Mouse (Mus musculus) c-Kit-negative CD71-positive TER-119-positive erythroid progenitor cells, embryonic 14.5 days (primary cell): Measurements from ENCODE around the gene Arid3b.
"Not testable (repeated sequence)": the region's sequence is repeated elsewhere in the genome, so short reads cannot be mapped to it uniquely, and the experiment has no call there.

Experiments
- DNase-seq: peaks from one replicate; pipeline ENCODE4 v3.0.0-alpha.2; 2013; ENCODE audit warnings: low read depth, low spot score

Gene Arid3b

GRCm38 (mm10) chr9:57836581-57837170 lies at the start of gene Arid3b:
Gene Arid3b, minus strand, starts transcription at chr9:57836793.
- DNase-seq, result peak; percentile 89

DNA sequence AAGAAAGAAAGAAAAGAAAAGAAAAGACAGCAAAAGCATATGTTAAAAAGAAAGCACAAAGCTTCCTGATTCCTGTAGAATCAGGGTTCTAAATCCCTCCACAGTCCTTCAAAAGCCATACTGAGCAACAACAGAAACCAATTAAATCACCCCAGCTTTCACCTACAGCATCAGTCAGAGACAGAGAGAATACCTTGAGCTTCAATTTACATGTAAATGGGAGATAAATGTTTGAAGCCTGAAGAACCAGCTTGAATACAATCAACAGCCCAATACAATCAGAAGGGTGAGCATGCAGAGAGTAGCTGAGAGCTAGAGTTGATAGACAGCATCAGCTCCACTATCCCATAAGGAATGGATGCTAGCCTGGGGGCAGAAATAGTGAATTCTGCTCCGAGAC lies 46.8 kb upstream of the Arid3b start:
- DNase-seq, result no peak

DNA sequence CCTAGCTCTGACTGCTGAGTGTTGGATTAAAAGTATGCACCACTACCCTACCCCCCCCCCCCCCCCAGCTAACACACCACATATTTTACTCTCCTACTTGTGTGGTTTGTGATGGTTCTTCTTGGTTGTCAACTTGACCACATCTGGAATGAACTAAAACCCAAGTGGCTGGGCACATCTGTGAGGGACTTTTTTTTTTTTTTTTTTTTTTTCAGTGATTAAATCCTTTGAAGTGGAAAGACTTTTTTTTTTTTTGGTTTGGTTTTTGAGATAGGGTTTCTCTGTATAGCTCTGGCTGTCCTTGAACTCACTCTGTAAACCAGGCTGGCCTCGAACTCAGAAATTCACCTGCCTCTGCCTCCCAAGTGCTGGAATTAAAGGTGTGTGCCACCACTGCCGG lies 45.2 kb upstream of the Arid3b start:
- DNase-seq, result not testable (repeated sequence)

GRCm38 (mm10) chr9:57880278-57880677 lies 43.7 kb upstream of the Arid3b start:
- DNase-seq, result no peak

DNA sequence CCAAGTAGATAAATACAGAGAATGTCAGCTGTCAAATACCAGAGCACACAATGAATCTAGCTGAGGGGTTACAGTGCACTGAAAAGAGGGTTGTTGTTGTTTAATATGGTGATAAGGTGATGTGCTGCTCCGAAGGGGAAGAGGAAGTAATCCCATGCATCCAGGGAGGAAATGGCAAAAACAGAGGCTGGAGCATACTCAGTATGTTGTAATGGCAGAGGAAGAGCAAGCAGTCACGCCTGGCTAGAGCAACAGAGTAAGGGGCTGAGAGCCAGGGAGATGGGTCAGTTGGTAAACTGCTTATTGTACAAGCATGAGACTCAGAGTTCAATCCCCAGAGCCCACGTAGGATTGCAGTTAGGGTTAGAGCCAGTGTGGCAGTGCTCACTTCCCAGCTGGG lies 42.6 kb upstream of the Arid3b start:
- DNase-seq, result no peak

DNA sequence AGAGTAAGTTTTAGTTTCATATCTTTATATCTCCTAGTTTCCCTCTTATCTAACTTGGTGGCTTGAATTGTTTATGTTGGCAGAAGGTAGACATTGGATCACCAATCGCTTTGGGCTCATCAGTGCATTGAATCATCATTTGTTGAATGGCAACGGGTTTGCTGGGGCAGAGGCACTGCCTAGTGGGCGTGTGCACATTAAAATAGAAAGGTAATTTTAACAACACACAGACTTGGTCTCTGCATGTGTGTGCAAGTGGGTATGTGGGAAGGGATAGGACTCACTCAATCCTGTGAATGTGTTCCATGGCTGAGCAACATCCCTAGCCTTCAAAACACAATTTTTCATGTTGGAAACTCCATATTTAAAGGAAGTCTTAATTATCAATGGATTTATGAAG lies 38.4 kb upstream of the Arid3b start:
- DNase-seq, result no peak

DNA sequence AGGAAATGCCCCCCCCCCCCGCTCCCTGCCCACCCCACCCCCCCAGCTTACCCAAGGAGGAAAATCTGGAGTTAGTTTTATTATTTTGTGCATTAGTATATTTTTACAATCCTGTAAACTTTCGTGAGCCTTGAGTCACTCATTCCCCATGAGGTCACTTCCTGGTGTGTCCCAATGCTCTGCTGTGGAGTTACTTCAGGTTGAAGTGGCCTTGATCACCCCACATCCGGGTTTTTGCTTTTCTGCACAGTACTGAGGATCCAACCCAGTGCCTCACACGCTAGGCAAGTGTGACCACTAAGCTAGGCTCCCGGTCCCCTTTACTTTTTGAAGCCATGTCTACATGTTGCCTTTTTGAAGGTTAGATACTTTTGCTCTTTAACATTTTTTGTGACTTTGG lies 37.5 kb upstream of the Arid3b start:
- DNase-seq, result no peak

- no peak for DNase-seq
Observed at GRCm38 (mm10) chr9:57870273-57870816, 33.8 kb upstream of the Arid3b start.

GRCm38 (mm10) chr9:57868767-57869166 lies 32.2 kb upstream of the Arid3b start:
- no peak for DNase-seq

- no peak for DNase-seq
Observed at GRCm38 (mm10) chr9:57867880-57868279, 31.3 kb upstream of the Arid3b start.

- DNase-seq, result no peak
Observed at GRCm38 (mm10) chr9:57867236-57867635, 30.6 kb upstream of the Arid3b start.

GRCm38 (mm10) chr9:57866530-57866929 lies 29.9 kb upstream of the Arid3b start:
- DNase-seq, result no peak

- DNase-seq, result no peak
Observed at GRCm38 (mm10) chr9:57864336-57864735, 27.7 kb upstream of the Arid3b start.

- no peak for DNase-seq
Observed at GRCm38 (mm10) chr9:57861951-57862471, 25.4 kb upstream of the Arid3b start.

DNA sequence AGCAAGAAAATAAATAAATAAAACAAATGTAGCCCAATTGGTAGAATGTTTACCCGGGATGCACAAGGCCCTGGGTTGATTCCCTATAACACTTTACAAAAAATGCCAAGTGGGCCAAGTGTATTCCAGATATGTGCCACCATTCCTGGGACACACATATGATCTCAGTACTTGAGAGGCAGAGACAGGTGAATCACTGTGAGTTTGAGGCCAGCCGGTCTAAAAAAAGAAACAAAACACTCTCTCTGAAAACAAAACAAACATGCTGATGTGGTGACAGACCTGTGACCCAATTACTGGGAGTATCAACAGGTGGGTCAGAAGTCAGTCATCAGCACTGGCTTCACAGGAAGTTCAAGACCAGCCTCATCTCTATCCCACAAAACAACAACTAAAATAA lies 19.9 kb upstream of the Arid3b start:
- DNase-seq, result no peak

DNA sequence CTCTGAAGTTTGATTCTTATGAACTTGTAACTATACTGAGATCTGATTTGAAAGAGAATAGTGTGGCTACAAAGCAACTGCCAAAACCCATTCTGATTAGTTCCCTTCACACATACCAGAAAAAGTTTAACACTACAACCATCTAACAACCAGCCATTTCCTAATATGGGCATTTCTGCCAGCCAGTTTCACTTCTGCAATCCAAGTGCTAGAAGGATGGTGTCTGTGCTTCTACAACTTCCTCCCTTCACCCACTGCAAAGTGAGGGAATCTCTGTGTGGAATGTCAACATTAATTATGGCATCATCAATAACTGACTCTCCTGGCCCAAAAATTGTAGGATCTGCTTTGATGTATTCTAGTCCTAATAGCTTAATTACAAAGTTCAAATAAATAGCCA lies 17.7 kb upstream of the Arid3b start:
- DNase-seq, result no peak

GRCm38 (mm10) chr9:57839032-57839431 lies 2.4 kb upstream of the Arid3b start:
- no peak for DNase-seq

GRCm38 (mm10) chr9:57835841-57836514 lies 615 bp downstream of the Arid3b start:
- no peak for DNase-seq

- no peak for DNase-seq
Observed at GRCm38 (mm10) chr9:57834629-57835417, 1.8 kb downstream of the Arid3b start.

- DNase-seq, result no peak
Observed at GRCm38 (mm10) chr9:57833762-57834471, 2.7 kb downstream of the Arid3b start.

GRCm38 (mm10) chr9:57831267-57832082 lies 5.1 kb downstream of the Arid3b start:
- peak; percentile 69 for DNase-seq
